Mouse (Mus musculus): ENCODE measurements around the gene Nebl.

DNA sequence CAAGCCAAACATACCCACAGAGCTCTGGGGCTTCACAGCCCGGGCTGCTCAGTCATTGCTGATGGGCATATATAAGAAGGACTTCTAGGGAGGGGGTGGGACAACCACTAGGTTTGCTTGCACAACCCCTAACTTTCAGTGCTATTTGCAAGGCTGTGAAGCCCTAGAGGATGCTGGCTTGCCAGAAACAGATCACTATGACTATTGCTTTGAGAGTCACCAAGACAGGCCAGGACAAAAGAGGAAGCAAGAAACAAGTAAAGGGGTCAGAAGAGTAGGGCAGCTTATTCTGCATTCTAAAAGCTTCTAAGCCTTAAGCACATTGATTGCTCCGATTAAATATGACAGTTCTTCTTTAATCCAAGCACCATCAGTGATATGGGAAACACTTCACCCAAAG, 38.3 kb downstream of the Nebl start:
- TF ChIP-seq CTCF (IDR thresholded peaks at IDR 0.05; ENCODE audit: low read depth) (no peak), EP300 (IDR thresholded peaks at IDR 0.05; ENCODE audit: low read depth) (no peak)

All from liver, postnatal 0 days (tissue).